Mouse (Mus musculus): ENCODE measurements around the gene Birc5.

The Birc5 gene

DNA sequence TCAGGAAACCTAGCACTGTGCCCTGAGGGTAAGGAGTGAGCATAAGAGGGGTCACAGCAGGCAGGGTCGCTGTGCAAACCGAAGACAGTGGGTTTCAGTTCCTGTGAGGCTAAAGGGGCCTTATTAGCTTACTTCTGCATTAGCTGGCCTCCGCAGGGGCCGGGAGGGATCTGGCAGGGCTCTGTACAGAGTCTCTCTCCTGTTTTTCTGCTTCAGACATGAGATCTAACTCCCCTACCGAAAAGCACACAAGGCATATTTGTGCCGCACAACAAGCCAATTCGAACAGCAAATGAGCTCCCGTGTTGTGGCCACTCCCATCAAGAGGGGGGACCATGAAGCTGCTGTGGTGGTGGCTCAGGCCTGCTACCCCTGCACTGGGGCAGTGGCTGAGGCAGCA, 29.8 kb downstream of the Birc5 start:
- Histone ChIP-seq H3K4me1 (replicated peaks; ENCODE audit: low read depth, low read length) (peaks cover 97% of the 10 kb centered on the region), H3K4me3 (replicated peaks; ENCODE audit: low read length) (peak overlapping the region; percentile 73), H3K36me3 (ENCODE audit: insufficient read depth, low read length) (peaks cover 4% of the 10 kb centered on the region; the same call in 1 of the 2 replicates), H3K9me3 (ENCODE audit: low read length) (no peaks in the 10 kb centered on the region), H3K27me3 (ENCODE audit: insufficient read depth, low read length) (no peaks in the 10 kb centered on the region)
- TF ChIP-seq NANOG (IDR thresholded peaks at IDR 0.05; ENCODE audit: borderline replicate concordance, low read length) (no peak), CTCF (conservative IDR thresholded peaks at IDR 0.05; ENCODE audit: low read length) (no peak), POU5F1 (IDR thresholded peaks at IDR 0.05; ENCODE audit: borderline replicate concordance, low read length) (no peak)

GRCm38 (mm10) chr11:117879676-117880075, 30.6 kb downstream of the Birc5 start:
- no peak for TF ChIP-seq CTCF (conservative IDR thresholded peaks at IDR 0.05; ENCODE audit: low read length)
- TF ChIP-seq POU5F1 (IDR thresholded peaks at IDR 0.05; ENCODE audit: borderline replicate concordance, low read length) = no peak
- no peak for TF ChIP-seq NANOG (IDR thresholded peaks at IDR 0.05; ENCODE audit: borderline replicate concordance, low read length)
- no peaks in the 10 kb centered on the region for H3K9me3 ChIP-seq (ENCODE audit: low read length)

GRCm38 (mm10) chr11:117880336-117880976, 31.4 kb downstream of the Birc5 start:
- Histone ChIP-seq H3K9me3 (ENCODE audit: low read length) (peaks cover 7% of the 10 kb centered on the region; the same call in 1 of the 2 replicates), H3K36me3 (ENCODE audit: insufficient read depth, low read length) (peaks cover 4% of the 10 kb centered on the region; the same call in 1 of the 2 replicates), H3K27me3 (ENCODE audit: insufficient read depth, low read length) (no peaks in the 10 kb centered on the region), H3K4me1 (replicated peaks; ENCODE audit: low read depth, low read length) (peaks cover 93% of the 10 kb centered on the region), H3K4me3 (replicated peaks; ENCODE audit: low read length) (no peak overlapping the region)
- TF ChIP-seq NANOG (IDR thresholded peaks at IDR 0.05; ENCODE audit: borderline replicate concordance, low read length) (no peak), POU5F1 (IDR thresholded peaks at IDR 0.05; ENCODE audit: borderline replicate concordance, low read length) (no peak), CTCF (conservative IDR thresholded peaks at IDR 0.05; ENCODE audit: low read length) (no peak)

More at GRCm38 (mm10) chr11:117879676-117880075, 30.6 kb downstream of the Birc5 start:
- Histone ChIP-seq H3K27me3 (ENCODE audit: insufficient read depth, low read length) (no peaks in the 10 kb centered on the region), H3K4me1 (replicated peaks; ENCODE audit: low read depth, low read length) (peaks cover 99% of the 10 kb centered on the region), H3K4me3 (replicated peaks; ENCODE audit: low read length) (peak overlapping the region; percentile 73), H3K36me3 (ENCODE audit: insufficient read depth, low read length) (peaks cover 4% of the 10 kb centered on the region; the same call in 1 of the 2 replicates)

- Histone ChIP-seq H3K4me3 (replicated peaks; ENCODE audit: low read length) (0 out of 2 replicates have a peak overlapping the region, but pooled peaks have one; percentile 41), H3K9me3 (ENCODE audit: low read length) (peaks cover 12% of the 10 kb centered on the region), H3K27me3 (ENCODE audit: insufficient read depth, low read length) (no peaks in the 10 kb centered on the region), H3K36me3 (ENCODE audit: insufficient read depth, low read length) (peaks cover 8% of the 10 kb centered on the region; the same call in 1 of the 2 replicates), H3K4me1 (replicated peaks; ENCODE audit: low read depth, low read length) (peaks cover 93% of the 10 kb centered on the region)
- TF ChIP-seq POU5F1 (IDR thresholded peaks at IDR 0.05; ENCODE audit: borderline replicate concordance, low read length) (no peak), CTCF (conservative IDR thresholded peaks at IDR 0.05; ENCODE audit: low read length) (no peak), NANOG (IDR thresholded peaks at IDR 0.05; ENCODE audit: borderline replicate concordance, low read length) (no peak)
Measured at GRCm38 (mm10) chr11:117880977-117881358, 31.9 kb downstream of the Birc5 start.

DNA sequence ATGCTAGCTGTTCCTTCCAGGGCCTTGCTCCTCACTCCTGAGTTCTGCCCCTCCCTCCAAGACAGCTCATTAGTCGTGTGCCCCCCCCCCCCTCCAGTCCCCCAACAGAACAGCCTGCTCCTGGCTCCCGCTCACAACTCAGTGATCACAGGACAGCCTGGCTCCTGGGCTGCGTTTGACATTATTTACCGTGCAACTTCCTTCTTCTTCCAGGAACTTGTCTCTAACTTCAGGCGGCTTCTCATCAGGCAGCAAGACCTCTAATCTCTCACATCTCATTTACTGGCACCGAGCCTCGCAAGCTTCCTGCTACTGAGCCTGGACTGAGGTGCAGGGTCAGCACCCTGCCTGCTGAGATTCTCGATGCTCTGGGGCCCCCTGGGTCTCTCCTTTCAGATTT, 32.7 kb downstream of the Birc5 start:
- peaks cover 17% of the 10 kb centered on the region; the same call in 1 of the 2 replicates for H3K36me3 ChIP-seq (ENCODE audit: insufficient read depth, low read length)
- H3K27me3 ChIP-seq (ENCODE audit: insufficient read depth, low read length) = no peaks in the 10 kb centered on the region
- peaks cover 21% of the 10 kb centered on the region for H3K9me3 ChIP-seq (ENCODE audit: low read length)
- H3K4me1 ChIP-seq (replicated peaks; ENCODE audit: low read depth, low read length) = peaks cover 93% of the 10 kb centered on the region
- H3K4me3 ChIP-seq (replicated peaks; ENCODE audit: low read length) = peak overlapping the region; percentile 41
- TF ChIP-seq CTCF (conservative IDR thresholded peaks at IDR 0.05; ENCODE audit: low read length) = no peak
- no peak for TF ChIP-seq POU5F1 (IDR thresholded peaks at IDR 0.05; ENCODE audit: borderline replicate concordance, low read length)
- TF ChIP-seq NANOG (IDR thresholded peaks at IDR 0.05; ENCODE audit: borderline replicate concordance, low read length) = no peak

DNA sequence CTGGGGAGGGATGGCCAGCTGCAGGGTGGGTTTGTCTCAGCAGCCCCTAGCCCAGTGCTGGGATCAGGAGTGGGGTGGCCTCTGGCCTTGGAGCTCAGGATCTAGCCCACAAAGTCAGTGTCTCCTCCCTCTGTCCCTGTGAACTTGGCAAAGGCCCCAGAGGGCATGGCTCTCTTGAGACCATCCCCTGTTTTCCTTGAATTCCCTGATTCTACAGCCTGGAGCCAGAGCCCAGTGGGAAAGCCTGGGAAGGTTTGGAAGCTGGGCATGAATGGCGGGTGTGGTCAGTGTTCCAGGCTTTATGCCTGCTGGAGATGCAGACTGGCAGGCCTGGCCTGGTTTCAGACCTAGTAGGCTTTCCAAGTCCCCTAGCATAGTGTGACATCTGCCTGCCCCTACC, 33.2 kb downstream of the Birc5 start:
- H3K9me3 ChIP-seq (ENCODE audit: low read length) = peaks cover 25% of the 10 kb centered on the region
- TF ChIP-seq POU5F1 (IDR thresholded peaks at IDR 0.05; ENCODE audit: borderline replicate concordance, low read length) (no peak), NANOG (IDR thresholded peaks at IDR 0.05; ENCODE audit: borderline replicate concordance, low read length) (no peak), CTCF (conservative IDR thresholded peaks at IDR 0.05; ENCODE audit: low read length) (no peak)
- peak overlapping the region; percentile 41 for H3K4me3 ChIP-seq (replicated peaks; ENCODE audit: low read length)
- peaks cover 20% of the 10 kb centered on the region; the same call in 1 of the 2 replicates for H3K36me3 ChIP-seq (ENCODE audit: insufficient read depth, low read length)
- peaks cover 93% of the 10 kb centered on the region for H3K4me1 ChIP-seq (replicated peaks; ENCODE audit: low read depth, low read length)
- H3K27me3 ChIP-seq (ENCODE audit: insufficient read depth, low read length) = no peaks in the 10 kb centered on the region

DNA sequence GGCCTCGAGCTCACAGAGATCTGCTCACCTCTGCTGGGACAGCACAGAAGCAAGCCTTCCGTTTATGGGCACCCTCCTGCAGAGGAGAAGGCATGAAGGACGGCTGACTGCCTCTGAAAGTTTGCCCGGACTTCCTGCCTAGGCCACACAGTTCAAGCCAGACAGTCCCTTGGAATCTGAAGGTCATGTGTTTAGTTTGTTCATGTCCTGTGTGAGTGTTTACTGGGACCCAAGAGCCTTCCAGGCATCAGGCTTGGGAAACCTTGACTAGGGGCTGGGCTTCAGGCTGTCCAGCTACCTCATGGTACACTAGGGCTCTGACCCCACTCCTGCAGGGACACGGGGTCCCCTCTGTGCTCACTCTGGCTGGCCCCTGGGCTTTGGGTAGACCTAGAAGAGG, 36.9 kb downstream of the Birc5 start:
- Histone ChIP-seq H3K4me1 (replicated peaks; ENCODE audit: low read depth, low read length) (peaks cover 88% of the 10 kb centered on the region), H3K36me3 (ENCODE audit: insufficient read depth, low read length) (0 out of 2 replicates have a peak, but pooled peaks cover 16% of the 10 kb centered on the region), H3K9me3 (ENCODE audit: low read length) (peaks cover 25% of the 10 kb centered on the region), H3K4me3 (replicated peaks; ENCODE audit: low read length) (no peak overlapping the region), H3K27me3 (ENCODE audit: insufficient read depth, low read length) (no peaks in the 10 kb centered on the region)
- TF ChIP-seq POU5F1 (IDR thresholded peaks at IDR 0.05; ENCODE audit: borderline replicate concordance, low read length) = no peak
- no peak for TF ChIP-seq CTCF (conservative IDR thresholded peaks at IDR 0.05; ENCODE audit: low read length)
- no peak for TF ChIP-seq NANOG (IDR thresholded peaks at IDR 0.05; ENCODE audit: borderline replicate concordance, low read length)

DNA sequence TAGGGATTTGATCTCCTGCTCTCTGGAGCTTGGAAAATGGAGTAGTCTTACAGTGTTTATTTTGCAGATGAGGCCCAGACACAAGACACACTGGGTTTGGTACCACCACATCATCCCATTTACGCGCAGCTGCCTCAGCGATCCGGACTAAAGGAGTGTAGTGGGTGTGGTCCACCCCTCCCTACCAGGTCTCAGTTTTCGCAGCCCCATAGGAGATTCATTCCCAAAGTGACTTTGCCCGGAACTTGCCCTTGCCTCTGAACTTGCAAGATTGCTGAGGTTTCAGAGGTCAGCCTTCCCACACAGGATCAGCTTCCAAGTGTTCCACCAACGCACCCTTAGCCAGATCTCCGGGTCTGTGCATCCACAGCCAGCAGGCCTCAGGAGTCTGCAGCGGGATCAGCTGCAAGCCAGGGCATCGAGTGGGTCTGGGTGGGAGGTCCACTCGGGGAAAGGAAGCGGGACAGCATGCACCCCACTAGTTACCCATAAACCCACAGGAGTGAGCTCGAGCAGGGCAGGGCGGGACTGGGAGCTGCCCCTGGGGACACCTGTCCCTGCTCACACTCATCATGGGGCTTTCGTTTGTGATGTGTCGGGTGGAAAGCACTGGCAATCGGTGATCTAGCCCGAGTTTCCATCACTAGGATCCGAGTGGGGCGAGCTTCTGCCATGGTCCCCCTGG, 39.3 kb downstream of the Birc5 start:
- Histone ChIP-seq H3K4me3 (replicated peaks; ENCODE audit: low read length) (peak overlapping the region; percentile 79), H3K36me3 (ENCODE audit: insufficient read depth, low read length) (0 out of 2 replicates have a peak, but pooled peaks cover 16% of the 10 kb centered on the region), H3K27me3 (ENCODE audit: insufficient read depth, low read length) (no peaks in the 10 kb centered on the region), H3K4me1 (replicated peaks; ENCODE audit: low read depth, low read length) (peaks cover 89% of the 10 kb centered on the region), H3K9me3 (ENCODE audit: low read length) (peaks cover 25% of the 10 kb centered on the region)
- TF ChIP-seq POU5F1 (IDR thresholded peaks at IDR 0.05; ENCODE audit: borderline replicate concordance, low read length) = no peak
- peak; percentile 25; the same call in 1 of the 2 replicates for TF ChIP-seq NANOG (IDR thresholded peaks at IDR 0.05; ENCODE audit: borderline replicate concordance, low read length)
